Mouse (Mus musculus) hindbrain, embryonic 15.5 days (tissue): ENCODE data around the gene A330070K13Rik. TPM values are rescaled to one million over a fixed set of nuclear protein-coding genes. Genes with fewer than 3 reads are reported as not detected.

Experiments used
- ATAC-seq: fragments of 200-750 bp; cut with Nextera tagmentation; 2 replicates; pipeline ENCODE4 v1.8.0; 2017; ENCODE audit warnings: low read depth, moderate number of reproducible peaks, moderate TSS enrichment; ENCODE audit not compliant: low FRiP score
- H3K27ac ChIP-seq: fragments of 300-500 bp; sonication (generic); replicated peaks from 2 replicates; pipeline ENCODE4 v1.5.1; 2015; ENCODE audit warnings: mild to moderate bottlenecking, inconsistent platforms
- H3K27me3 ChIP-seq: fragments of 300-500 bp; sonication (generic); 2 replicates; pipeline ENCODE4 v1.6.1; 2015; ENCODE audit warnings: control low read depth, inconsistent platforms
- H3K36me3 ChIP-seq: fragments of 300-500 bp; sonication (generic); 2 replicates; pipeline ENCODE4 v1.6.1; 2015; ENCODE audit warnings: control low read depth, inconsistent platforms
- H3K4me1 ChIP-seq: fragments of 300-500 bp; sonication (generic); replicated peaks from 2 replicates; pipeline ENCODE4 v1.6.1; 2015; ENCODE audit warnings: control low read depth, inconsistent platforms
- H3K4me2 ChIP-seq: fragments of 300-500 bp; sonication (generic); 2 replicates; pipeline ENCODE4 v1.6.1; 2015; ENCODE audit warnings: moderate library complexity, mild to moderate bottlenecking, inconsistent platforms
- H3K4me3 ChIP-seq: fragments of 300-500 bp; sonication (generic); 2 replicates; pipeline ENCODE4 v1.5.1; 2015; ENCODE audit warnings: mild to moderate bottlenecking, inconsistent platforms
- H3K9ac ChIP-seq: fragments of 300-500 bp; sonication (generic); 2 replicates; pipeline ENCODE4 v1.6.1; 2015; ENCODE audit warnings: inconsistent platforms
- H3K9me3 ChIP-seq: fragments of 300-500 bp; sonication (generic); 2 replicates; pipeline ENCODE4 v1.6.1; 2016; ENCODE audit warnings: control low read depth, inconsistent platforms
- WGBS: fragments of 180-500 bp; shearing (Covaris S2); methylation state at CpG from one replicate; pipeline ENCODE4 v1.1.7; 2015; 5-methylcytosine and 5-hydroxymethylcytosine counted together
- polyA plus RNA-seq: library from polyadenylated mRNA; unstranded; fragments of >200 nt; fragmentation: Nextera tagmentation; extraction: Ambion mirVana; gene quantifications from 2 replicates; pipeline ENCODE4 v1.2.1, GENCODE M21; 2015

A330070K13Rik gene
- polyA plus RNA-seq, 1 experiment from 2014 or later, result 0.26 TPM

- WGBS, result 68% methylated on average over 6 of the region's 6 CpGs
These were observed 16.2 kb downstream of the A330070K13Rik start for GRCm38 (mm10) chr5:130368236-130368635.

DNA sequence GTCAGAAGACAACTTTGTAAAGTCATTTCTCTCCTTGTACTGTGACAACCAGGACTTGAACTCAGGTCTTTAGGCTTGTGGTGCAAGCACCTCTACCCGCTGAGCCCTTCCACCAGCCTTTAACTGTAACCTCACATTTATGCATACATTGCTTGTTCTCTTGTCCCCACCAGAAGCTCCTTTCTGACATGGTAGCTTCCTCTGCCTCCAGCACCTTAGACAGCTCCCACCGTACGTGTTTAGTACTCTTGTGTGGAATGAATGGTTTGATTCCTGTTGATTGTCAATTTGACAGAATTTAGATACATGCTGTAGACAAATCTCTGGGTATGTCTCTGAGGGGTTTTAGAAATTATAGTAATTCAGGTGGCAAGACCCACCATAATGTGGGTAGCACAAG lies 20.7 kb downstream of the A330070K13Rik start:
- ATAC-seq, result no peak
- 62% methylated on average over 3 of the region's 3 CpGs for WGBS
- Histone ChIP-seq H3K27me3 (no peaks in the 10 kb centered on the region), H3K9me3 (no peaks in the 10 kb centered on the region), H3K4me2 (no peak overlapping the region), H3K27ac (no peak overlapping the region), H3K9ac (no peak overlapping the region), H3K4me3 (no peak overlapping the region), H3K36me3 (no peaks in the 10 kb centered on the region), H3K4me1 (no peaks in the 10 kb centered on the region)

More at GRCm38 (mm10) chr5:130368236-130368635, 16.2 kb downstream of the A330070K13Rik start:
- ATAC-seq, result no peak
- Histone ChIP-seq H3K4me3 (no peak overlapping the region), H3K36me3 (no peaks in the 10 kb centered on the region), H3K4me2 (no peak overlapping the region), H3K4me1 (no peaks in the 10 kb centered on the region), H3K9me3 (no peaks in the 10 kb centered on the region), H3K27me3 (no peaks in the 10 kb centered on the region), H3K27ac (no peak overlapping the region), H3K9ac (no peak overlapping the region)

DNA sequence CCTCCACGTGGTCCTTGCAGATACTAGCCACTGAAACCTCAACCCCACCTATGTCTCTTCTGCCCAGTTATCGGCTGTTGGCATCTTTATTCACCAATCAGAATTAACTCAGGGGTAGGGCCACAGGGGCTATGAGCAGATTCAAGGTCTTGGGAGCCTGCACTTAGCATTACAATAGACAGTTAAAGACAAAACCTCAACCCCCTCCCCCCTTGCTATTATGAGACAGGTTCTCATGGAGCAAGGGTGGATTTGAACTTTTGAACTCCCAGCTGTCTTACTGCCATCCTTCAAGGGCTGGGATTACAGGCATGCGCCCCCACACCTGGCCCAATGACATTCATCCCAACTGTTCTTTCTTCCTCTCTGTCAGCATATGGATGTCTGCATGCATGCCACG lies 21.3 kb downstream of the A330070K13Rik start:
- H3K9ac ChIP-seq, result no peak overlapping the region
- no peak overlapping the region for H3K4me2 ChIP-seq
- no peaks in the 10 kb centered on the region for H3K4me1 ChIP-seq
- no peak overlapping the region for H3K4me3 ChIP-seq
- no peak for ATAC-seq
- 54% methylated on average over 4 of the region's 4 CpGs for WGBS
- no peak overlapping the region for H3K27ac ChIP-seq
- no peaks in the 10 kb centered on the region for H3K9me3 ChIP-seq
- H3K27me3 ChIP-seq, result no peaks in the 10 kb centered on the region
- H3K36me3 ChIP-seq, result no peaks in the 10 kb centered on the region

- no peak overlapping the region for H3K4me2 ChIP-seq
- H3K4me1 ChIP-seq, result no peaks in the 10 kb centered on the region
- H3K27ac ChIP-seq, result no peak overlapping the region
- H3K4me3 ChIP-seq, result no peak overlapping the region
- no peaks in the 10 kb centered on the region for H3K27me3 ChIP-seq
- no peaks in the 10 kb centered on the region for H3K9me3 ChIP-seq
- H3K36me3 ChIP-seq, result no peaks in the 10 kb centered on the region
- no peak overlapping the region for H3K9ac ChIP-seq
- WGBS, result 66% methylated on average over 7 of the region's 7 CpGs
- no peak for ATAC-seq
These were observed 29.2 kb downstream of the A330070K13Rik start for GRCm38 (mm10) chr5:130355223-130355622.

GRCm38 (mm10) chr5:130345871-130346270 lies 38.6 kb downstream of the A330070K13Rik start:
- Histone ChIP-seq H3K36me3 (0 out of 2 replicates have a peak, but pooled peaks cover 8% of the 10 kb centered on the region), H3K4me2 (no peak overlapping the region), H3K27me3 (no peaks in the 10 kb centered on the region), H3K9ac (no peak overlapping the region), H3K4me3 (no peak overlapping the region), H3K4me1 (no peaks in the 10 kb centered on the region), H3K9me3 (no peaks in the 10 kb centered on the region), H3K27ac (no peak overlapping the region)
- ATAC-seq, result no peak
- WGBS, result 90% methylated on average over 2 of the region's 2 CpGs

DNA sequence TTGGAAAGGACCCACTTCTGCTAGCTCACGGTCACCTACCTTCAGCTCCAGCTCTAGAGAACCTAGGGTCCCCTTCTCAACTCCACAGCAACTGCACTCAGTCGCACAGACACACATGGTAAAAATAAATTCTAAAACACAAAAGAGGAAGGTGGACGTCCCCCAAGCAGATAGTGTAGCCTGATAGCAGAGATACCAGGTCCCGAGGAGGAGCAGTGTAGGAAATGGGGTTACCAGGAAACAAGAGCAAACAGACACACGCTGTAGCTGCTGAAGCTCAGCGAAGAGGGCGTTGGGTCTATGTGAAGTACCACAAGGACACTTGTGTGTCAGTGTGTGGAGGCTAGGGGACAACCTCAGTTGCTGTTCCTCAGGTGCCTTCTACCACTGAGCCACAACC lies 39.4 kb downstream of the A330070K13Rik start:
- no peak overlapping the region for H3K9ac ChIP-seq

GRCm38 (mm10) chr5:130340656-130341055 lies 43.8 kb downstream of the A330070K13Rik start:
- Histone ChIP-seq H3K36me3 (peaks cover 13% of the 10 kb centered on the region), H3K4me2 (no peak overlapping the region), H3K9me3 (no peaks in the 10 kb centered on the region)

More for the DNA sequence above, 39.4 kb downstream of the A330070K13Rik start:
- no peaks in the 10 kb centered on the region for H3K4me1 ChIP-seq
- H3K9me3 ChIP-seq, result no peaks in the 10 kb centered on the region
- ATAC-seq, result no peak
- H3K27me3 ChIP-seq, result no peaks in the 10 kb centered on the region
- no peak overlapping the region for H3K4me3 ChIP-seq
- H3K4me2 ChIP-seq, result no peak overlapping the region
- 94% methylated on average over 7 of the region's 7 CpGs for WGBS
- H3K27ac ChIP-seq, result no peak overlapping the region
- H3K36me3 ChIP-seq, result 0 out of 2 replicates have a peak, but pooled peaks cover 12% of the 10 kb centered on the region

GRCm38 (mm10) chr5:130335462-130335861 lies 49.0 kb downstream of the A330070K13Rik start:
- no peak for ATAC-seq
- Histone ChIP-seq H3K4me1 (peaks cover 15% of the 10 kb centered on the region), H3K4me3 (no peak overlapping the region), H3K4me2 (no peak overlapping the region), H3K9me3 (no peaks in the 10 kb centered on the region), H3K27ac (no peak overlapping the region), H3K27me3 (no peaks in the 10 kb centered on the region), H3K36me3 (peaks cover 9% of the 10 kb centered on the region), H3K9ac (no peak overlapping the region)
- WGBS, result 98% methylated on average over 4 of the region's 4 CpGs

More at GRCm38 (mm10) chr5:130340656-130341055, 43.8 kb downstream of the A330070K13Rik start:
- Histone ChIP-seq H3K4me3 (no peak overlapping the region), H3K4me1 (no peaks in the 10 kb centered on the region), H3K27ac (no peak overlapping the region), H3K27me3 (no peaks in the 10 kb centered on the region), H3K9ac (no peak overlapping the region)
- ATAC-seq, result no peak
- 93% methylated on average over 15 of the region's 15 CpGs for WGBS

DNA sequence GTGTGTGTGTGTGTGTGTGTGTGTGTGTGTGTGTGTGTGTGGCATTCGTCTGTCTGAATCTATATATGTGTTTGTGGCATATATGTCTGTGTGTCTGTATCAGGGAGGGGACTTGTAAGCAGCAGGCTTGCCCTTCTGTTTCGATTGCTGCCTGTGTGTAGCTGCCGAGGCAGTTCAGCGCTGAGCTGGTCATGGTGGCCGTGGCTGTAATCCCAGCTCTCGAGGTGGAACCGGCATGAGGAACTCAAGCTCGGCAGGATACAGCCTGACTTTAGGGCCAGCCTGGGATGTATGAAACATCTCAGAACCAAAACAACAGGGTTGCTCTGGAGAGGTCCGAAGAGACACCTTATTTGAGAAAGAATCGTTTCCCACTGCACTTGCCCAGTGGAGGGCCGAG lies 50.5 kb downstream of the A330070K13Rik start:
- H3K9me3 ChIP-seq, result no peaks in the 10 kb centered on the region
- no peak overlapping the region for H3K4me3 ChIP-seq
- no peak overlapping the region for H3K9ac ChIP-seq
- peaks cover 15% of the 10 kb centered on the region for H3K4me1 ChIP-seq
- peaks cover 9% of the 10 kb centered on the region for H3K36me3 ChIP-seq
- peak overlapping the region; percentile 12; the same call in 1 of the 2 replicates for H3K27ac ChIP-seq
- no peaks in the 10 kb centered on the region for H3K27me3 ChIP-seq
- ATAC-seq, result no peak
- 90% methylated on average over 11 of the region's 11 CpGs for WGBS
- H3K4me2 ChIP-seq, result no peak overlapping the region

DNA sequence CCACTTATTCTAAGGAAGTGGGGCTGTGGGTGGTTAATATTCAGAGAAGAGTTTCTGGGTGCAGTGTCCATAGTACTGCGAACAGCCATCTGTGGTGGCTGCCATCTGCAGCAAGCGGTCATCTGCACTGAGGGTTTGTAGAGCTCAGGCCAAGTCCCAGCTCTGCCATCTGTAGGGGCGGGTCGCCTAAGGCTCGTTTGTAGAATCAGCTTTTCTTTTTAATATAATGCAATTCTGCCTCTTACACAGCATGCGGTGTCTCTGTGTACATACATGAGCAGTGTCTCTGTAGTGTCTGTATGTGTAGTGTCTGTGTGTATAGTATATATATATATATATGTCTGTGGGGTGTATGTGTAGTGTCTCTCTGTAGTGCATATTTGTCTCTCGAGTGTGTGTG lies 50.9 kb downstream of the A330070K13Rik start:
- peaks cover 15% of the 10 kb centered on the region for H3K4me1 ChIP-seq
- no peak overlapping the region for H3K9ac ChIP-seq
- no peak overlapping the region for H3K4me2 ChIP-seq
- peak overlapping the region; percentile 25; the same call in 1 of the 2 replicates for H3K27ac ChIP-seq
- ATAC-seq, result 0 out of 2 replicates have a peak, but pooled peaks have one; percentile 45
- no peaks in the 10 kb centered on the region for H3K9me3 ChIP-seq
- H3K27me3 ChIP-seq, result no peaks in the 10 kb centered on the region
- H3K36me3 ChIP-seq, result peaks cover 9% of the 10 kb centered on the region
- no peak overlapping the region for H3K4me3 ChIP-seq
- 72% methylated on average over 7 of the region's 7 CpGs for WGBS

DNA sequence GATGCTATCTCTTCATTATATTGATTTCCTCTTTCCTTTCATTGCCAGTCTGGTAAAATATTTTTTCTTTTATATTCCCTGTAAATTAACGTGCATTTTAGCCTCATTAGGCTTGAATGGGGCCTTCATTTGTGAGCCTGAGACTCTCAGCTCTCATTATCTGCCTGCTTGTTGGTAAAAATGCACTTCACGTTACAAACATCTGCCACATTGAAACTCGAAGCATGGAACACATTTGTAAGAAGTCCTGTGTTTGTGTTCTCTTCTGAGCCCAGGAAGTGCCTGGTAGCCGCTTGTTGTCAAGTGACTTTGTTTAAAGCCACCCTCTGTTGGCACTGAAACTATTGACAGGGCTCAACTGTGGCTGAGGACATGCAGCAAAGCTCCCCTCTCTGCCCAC lies 53.2 kb downstream of the A330070K13Rik start:
- no peak for ATAC-seq
- peaks cover 15% of the 10 kb centered on the region for H3K4me1 ChIP-seq
- H3K4me3 ChIP-seq, result no peak overlapping the region
- no peak overlapping the region for H3K9ac ChIP-seq
- 51% methylated on average over 4 of the region's 4 CpGs for WGBS
- H3K27me3 ChIP-seq, result no peaks in the 10 kb centered on the region
- H3K27ac ChIP-seq, result peak overlapping the region; percentile 59
- H3K4me2 ChIP-seq, result no peak overlapping the region
- H3K9me3 ChIP-seq, result no peaks in the 10 kb centered on the region
- peaks cover 9% of the 10 kb centered on the region for H3K36me3 ChIP-seq

GRCm38 (mm10) chr5:130330801-130331200 lies 53.6 kb downstream of the A330070K13Rik start:
- Histone ChIP-seq H3K27ac (peak overlapping the region; percentile 59; the same call in 1 of the 2 replicates), H3K4me1 (peaks cover 15% of the 10 kb centered on the region), H3K9me3 (no peaks in the 10 kb centered on the region), H3K36me3 (peaks cover 9% of the 10 kb centered on the region), H3K27me3 (no peaks in the 10 kb centered on the region), H3K4me2 (no peak overlapping the region), H3K9ac (no peak overlapping the region), H3K4me3 (no peak overlapping the region)
- WGBS, result 75% methylated on average over 4 of the region's 4 CpGs
- no peak for ATAC-seq

DNA sequence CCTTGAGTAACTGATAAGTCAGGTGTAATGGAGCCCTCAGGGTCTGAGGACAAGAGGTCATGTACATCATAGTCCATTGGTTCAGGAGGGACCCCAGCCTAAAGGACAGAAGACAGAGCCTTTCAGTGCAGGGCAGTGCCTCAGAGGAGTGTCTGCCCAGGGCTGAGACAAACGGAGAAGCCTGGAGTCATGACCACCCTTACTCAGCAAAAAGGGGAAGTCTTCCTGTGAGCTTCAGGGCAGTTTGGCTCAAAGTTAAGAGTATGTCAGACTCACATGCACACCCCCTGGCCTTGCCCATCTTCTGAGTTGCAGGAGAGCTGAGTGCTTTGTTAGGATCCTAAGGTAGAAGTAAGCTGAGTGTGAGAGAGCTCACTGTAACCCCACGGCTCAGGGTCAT lies 54.5 kb downstream of the A330070K13Rik start:
- WGBS, result 91% methylated on average over 2 of the region's 2 CpGs
- no peak for ATAC-seq
- Histone ChIP-seq H3K4me1 (peaks cover 15% of the 10 kb centered on the region), H3K27ac (no peak overlapping the region), H3K27me3 (no peaks in the 10 kb centered on the region), H3K36me3 (0 out of 2 replicates have a peak, but pooled peaks cover under 1% of the 10 kb centered on the region), H3K9ac (no peak overlapping the region), H3K9me3 (no peaks in the 10 kb centered on the region), H3K4me3 (no peak overlapping the region), H3K4me2 (no peak overlapping the region)
